Mouse (Mus musculus) adrenal gland, adult 2 months (tissue): ENCODE measurements around the gene Sdc1. TPM values are rescaled to one million over a fixed set of nuclear protein-coding genes. Genes with fewer than 3 reads are reported as not detected.

Experiments used
- DNase-seq: peaks from one replicate; pipeline ENCODE4 v3.0.0; 2021
- polyA plus RNA-seq: library from polyadenylated mRNA; depleted of rRNA; stranded (reverse); fragments of >200 nt; gene quantifications from 2 replicates; pipeline ENCODE4 v1.2.3, GENCODE M21; 2012; rRNA removed
- total RNA-seq, 2 experiments: library from RNA; stranded (reverse); gene quantifications; 2 replicates each; pipeline ENCODE4 v1.2.3; 2021

Sdc1 gene
- total and polyA plus RNA-seq, 3 experiments, result 14.0 to 20.9 (median 18.0) TPM

DNA sequence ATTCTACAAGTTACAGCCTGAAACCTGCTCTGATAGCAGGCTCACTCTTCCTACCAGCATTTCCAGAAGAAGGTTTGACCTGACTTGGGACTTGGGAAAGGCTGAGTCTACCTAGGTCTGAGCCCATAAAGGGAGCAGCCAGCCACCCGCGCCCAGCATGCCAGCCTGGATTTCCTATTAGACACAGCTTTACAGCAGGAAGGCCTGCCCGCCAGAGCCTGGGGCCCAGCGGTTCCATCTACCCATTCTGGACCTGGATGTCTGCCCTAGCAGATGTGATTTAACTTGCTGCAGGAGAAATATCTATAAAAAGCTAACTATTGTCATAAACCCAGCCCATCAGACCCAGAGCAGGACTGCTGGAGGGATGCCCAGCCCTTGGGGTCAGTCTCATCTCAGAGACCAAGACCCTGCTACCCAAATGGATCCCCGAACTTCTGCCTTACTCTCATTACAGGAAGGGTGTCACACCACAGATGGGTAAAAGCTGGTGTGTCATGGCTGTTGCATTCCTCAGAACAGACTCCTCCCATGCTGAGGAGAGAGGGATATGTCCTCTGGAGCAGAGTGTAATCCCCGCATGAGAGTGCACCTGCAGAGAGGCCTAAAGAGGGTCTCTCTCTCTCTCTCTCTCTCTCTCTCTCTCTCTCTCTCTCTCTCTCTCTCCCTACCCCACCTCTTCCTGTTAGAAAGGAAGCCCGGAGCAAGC is 54.0 kb downstream of the Sdc1 start:
- no peak for DNase-seq

DNA sequence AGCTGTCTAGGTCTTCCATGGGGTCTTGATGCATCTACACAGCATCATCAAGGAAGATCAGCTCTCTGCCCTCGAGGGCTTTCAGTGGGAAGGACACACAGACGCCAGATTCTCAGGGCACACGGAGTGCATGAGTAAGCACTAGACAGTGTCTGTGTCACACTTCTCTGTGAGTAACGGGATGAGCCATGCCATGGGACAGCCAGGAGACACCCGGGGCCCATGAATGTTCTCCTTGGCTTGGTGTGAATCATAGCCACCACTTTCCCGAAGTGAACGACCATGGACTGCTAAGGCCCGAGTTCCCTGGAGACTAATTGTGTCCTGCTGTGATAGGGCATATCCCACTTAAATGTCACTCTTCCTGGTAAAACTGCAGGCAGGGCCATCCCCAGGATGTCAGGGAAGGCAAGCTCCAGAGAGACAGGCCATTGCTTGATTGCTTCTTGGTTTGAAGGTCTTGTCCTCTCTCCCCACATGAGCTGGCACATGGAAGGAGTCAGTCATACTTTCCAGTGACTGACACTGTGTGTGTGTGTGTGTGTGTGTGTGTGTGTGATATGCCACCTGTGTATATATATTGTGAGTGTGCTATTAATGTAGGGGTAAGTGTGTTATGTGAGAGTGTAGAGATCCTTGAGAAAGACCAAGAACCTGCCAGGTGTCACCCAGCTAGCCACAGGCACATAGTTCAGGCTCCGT is 56.0 kb downstream of the Sdc1 start:
- DNase-seq, result peak; percentile 73

DNA sequence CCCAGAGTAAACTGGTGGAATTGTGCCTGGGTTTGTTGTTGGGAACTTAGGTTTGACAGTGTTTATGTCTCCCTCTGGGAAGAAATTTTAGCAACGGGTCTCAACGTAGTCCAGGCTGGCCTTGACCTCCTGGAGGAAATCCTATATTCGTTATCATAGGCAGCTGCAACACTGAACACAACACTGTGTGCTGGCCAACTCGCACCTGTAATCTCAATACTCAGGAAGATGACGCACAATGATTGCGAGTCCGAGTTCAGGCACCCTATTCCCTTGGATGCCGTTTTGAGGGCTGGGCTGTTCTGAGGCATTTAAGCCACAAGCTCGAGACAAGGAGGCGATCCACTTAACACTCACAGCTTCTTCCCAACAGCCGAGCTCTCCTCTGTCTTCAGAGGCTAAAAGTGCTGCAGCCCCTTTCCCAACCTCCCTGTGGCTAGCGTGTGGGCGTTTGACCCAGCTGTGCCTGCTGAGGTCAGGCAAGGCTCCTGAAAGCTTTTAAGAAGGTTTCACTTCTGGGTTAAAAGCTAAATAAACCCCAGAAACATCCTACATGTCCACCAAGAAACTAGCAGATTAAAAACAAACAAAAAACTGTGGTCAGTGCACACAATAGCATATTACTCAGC is 58.0 kb downstream of the Sdc1 start:
- DNase-seq, result no peak

DNA sequence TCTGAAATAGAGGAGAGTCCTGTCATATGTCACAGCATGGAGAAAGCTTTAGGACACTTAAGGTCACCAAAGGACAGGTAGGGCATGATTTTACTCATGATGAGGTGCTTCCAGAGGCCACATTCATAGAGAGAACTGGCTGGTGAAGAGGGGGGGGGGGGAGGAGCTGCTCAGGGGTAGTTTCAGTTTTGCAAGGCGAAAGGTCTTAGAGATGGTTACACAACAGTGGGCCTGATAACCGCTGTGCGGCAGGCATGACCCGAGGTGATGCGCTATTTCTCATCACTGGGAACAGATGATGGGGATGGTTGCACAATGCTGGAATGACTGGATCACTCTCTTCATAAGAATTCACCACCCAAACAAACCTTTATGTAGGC is 58.5 kb downstream of the Sdc1 start:
- peak; percentile 56 for DNase-seq

DNA sequence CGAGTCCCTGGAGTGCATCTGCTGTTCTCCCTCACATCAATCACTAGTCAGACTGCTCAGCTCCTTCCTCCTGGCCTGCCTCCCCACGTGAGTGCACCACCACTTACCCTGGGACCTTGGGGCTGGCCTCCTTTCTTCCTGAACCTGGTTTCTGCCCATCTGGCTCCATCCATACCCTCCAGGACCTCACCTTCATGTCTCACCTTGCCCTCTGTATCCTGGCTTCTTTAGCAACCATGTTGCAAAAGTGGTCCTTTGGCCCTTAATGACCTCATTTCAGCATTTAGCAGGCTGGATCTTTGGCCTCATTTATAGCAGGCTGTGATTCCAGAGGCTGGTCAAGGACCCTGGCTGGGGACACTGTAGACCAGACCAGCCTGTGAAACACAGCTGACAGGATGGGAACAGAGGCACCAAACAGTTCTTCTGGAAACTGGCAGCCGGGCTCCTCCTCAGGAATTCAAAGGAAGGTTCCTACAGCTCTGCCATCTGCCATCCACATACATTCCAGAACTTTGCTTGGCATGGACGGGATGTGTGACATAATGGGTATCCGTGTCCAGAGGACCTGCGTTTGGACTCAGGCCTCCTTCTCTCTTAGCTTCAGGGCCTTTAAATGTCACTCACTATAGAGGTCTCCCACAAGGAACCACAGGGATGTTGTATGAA is 60.0 kb downstream of the Sdc1 start:
- peak; percentile 10 for DNase-seq

DNA sequence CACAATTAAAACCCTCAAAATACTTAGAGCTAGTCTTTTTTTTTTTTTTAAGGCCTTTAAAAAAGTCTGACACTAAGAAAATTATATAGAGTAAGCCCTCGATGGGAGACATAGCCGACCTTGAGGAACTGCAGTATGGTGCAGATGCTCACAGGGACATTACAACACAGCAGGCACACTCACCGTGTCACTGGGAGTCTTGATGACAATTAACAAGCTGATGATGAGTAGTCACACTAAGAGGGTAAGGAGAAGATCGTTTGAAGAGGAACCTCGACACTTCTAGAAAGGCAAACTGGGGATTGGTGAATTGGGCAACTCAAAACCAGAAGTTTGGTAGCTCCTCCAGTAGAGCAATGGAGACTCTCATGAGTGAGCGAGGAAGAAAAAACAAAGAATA is 60.6 kb downstream of the Sdc1 start:
- DNase-seq, result no peak

DNA sequence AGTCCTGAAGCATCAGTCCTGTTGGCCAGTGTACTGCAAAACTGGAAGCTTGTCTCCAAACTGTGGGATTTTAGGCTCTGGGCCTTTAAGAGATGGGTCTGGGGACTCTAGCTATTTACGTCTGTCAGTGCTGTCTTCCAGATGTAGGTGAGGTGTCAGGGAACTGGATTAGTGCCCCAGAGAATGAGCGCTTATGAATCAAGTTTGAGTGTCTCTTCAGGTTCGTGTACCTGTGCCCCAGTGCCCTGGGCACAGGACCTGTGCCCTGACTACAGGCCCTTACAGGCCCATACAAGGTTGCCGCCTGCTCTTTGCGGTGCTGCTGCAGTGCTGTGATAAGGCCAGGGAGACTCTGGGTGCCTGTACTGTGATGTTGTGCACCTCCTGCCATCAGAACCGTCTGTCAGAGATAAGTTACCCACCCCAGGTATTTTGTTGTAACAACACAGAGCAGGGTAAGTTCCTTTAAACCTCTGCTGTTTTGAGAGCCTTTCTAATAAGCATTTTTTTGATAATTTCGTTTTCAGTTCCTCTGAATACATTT is 69.7 kb downstream of the Sdc1 start:
- no peak for DNase-seq

DNA sequence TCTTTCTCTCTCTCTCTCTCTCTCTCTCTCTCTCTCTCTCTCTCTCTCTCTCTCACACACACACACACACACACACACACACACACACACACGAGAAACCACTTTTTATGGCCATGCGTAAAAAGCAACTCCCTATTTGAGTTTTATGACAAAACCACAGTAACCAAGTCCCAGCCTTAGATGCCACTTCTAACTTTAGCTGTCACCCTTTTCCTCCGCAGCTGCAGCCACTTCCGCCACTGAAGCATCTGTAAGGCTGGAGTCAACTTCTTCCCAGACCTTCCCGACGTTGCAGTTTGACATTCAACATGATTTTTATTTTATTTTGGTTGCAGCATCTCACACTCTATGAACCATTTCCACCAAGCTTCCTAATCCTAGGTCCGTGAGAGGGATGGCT is 71.6 kb downstream of the Sdc1 start:
- no peak for DNase-seq

Other genes with a start within 250 kb of the Sdc1 start
- not detected for gene Slc7a15, start 172.3 kb upstream of the Sdc1 start, total RNA-seq
- not detected in 2 replicates for gene Slc7a15, start 172.3 kb upstream of the Sdc1 start, polyA plus RNA-seq
- 100 to 1,000 TPM; 118 to 121 TPM for gene Pum2, start 97.2 kb upstream of the Sdc1 start, total RNA-seq
- 28.8 and 33.5 TPM in 2 replicates for gene Pum2, start 97.2 kb upstream of the Sdc1 start, polyA plus RNA-seq
- 100 to 1,000 TPM; 500 to 622 TPM for gene Laptm4a, start 150.3 kb downstream of the Sdc1 start, total RNA-seq
- gene Laptm4a, start 150.3 kb downstream of the Sdc1 start, polyA plus RNA-seq, result 243 and 281 TPM in 2 replicates
- gene Matn3, start 176.6 kb downstream of the Sdc1 start, total RNA-seq, result not detected
- gene Matn3, start 176.6 kb downstream of the Sdc1 start, polyA plus RNA-seq, result not detected in 2 replicates
- 10 to 100 TPM in 1 of 2 experiments, 1 to 10 TPM in 1; 9.0 to 23.1 TPM for gene Wdr35, start 202.6 kb downstream of the Sdc1 start, total RNA-seq
- gene Wdr35, start 202.6 kb downstream of the Sdc1 start, polyA plus RNA-seq, result 0.75 and 1.0 TPM in 2 replicates